Mouse (Mus musculus): ENCODE data around the gene Aox3.

Aox3 gene

DNA sequence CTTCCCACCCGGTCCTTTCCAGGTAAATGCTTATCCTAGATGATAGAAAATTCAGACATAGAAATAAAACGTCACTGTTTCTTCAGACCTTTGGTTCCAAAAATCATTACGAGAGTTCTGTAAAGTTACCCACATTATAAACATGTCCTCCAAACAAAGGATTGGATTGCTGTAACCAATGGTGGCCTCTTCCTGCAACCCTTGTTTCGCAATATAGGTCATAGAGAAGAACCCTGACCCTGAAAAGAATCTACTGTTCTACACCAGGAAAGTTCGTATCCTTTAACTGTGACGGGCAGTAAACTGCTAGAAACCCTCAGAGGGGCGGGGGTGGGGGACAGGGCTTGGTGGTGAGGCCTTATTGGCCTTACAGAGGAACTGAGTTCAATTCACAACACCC lies 99.9 kb downstream of the Aox3 start:
- no peak for DNase-seq

DNA sequence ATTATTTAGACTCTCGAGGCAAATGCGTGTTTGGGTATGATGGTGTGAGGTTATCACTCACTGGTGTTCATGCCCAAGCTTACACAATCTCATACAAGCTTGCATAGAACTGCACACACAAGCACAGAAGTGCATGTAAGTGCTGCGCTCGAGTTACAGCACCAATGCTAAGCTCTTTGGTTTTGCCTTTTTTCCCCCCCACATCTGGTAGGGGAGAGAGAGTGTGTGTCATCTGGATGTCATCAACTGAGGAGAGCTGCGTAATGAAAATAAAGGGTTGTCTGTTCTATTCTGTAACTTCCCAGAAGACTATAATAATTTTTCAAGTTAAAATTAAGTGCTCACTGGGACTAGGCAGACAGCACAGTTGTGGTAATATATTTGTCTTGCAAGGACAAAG lies 100.9 kb downstream of the Aox3 start:
- no peak for DNase-seq

DNA sequence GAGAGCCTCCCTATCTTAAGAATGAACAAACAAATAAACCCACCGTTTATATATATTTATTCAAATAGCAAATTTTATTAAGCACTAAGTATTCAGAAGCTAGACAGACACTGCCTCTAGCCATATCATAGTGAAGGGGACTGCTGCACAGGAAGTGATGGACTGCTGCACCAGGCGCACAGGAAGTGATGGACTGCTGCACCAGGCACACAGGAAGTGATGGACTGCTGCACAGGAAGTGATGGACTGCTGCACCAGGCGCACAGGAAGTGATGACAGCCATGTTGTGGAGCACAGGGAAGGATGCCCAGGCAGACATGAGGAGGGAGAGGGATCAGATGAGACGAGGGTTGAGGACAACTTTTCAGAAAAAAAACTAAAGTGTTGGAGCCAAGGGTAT lies 102.4 kb downstream of the Aox3 start:
- DNase-seq: no peak

DNA sequence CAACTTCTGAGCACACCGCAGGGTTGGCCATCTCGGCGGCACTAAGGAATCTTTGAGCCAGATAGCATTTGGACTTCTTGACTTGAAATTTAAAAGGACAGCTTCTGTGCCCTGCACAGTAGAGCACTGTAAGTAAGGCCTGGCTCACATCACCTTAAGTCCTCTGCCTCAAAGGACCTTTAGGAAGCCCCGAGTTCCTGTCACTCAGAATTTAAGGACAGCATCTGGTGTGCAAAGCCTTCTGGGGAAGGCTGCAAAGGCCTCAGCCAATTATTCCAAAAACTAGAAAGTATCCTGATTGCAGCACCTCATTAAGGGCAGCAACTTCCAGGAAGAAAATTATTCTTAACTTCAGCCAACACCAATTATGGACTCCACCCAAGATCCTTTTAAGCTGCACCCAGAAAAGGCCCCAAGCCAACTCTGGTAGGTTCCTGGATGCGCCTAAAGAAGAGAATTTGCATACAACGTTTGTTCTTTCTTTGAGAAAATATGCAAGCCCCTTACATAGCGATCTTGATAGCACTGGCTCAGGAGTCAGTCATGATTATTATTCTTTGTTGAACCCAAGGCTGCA lies 103.1 kb downstream of the Aox3 start:
- DNase-seq: no peak

DNA sequence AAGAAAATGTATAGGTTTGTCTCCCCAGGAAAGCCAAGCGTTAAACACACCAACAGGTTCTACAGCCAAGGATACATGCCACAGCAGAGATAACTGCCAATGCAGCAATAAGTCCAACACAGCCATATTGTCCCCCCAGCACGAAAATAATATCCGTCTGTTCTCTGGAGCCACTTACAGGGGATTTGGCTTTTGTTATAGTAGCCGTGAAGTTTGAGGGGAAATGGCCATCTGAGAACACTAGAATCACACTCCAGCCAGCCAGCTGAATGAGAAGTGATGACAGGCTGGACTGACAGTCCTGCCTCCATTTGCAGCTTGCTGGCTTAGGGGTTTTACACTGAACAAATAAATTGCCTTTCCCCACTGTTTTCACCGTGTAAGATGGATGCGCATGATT lies 108.1 kb downstream of the Aox3 start:
- DNase-seq: peak; percentile 6

DNA sequence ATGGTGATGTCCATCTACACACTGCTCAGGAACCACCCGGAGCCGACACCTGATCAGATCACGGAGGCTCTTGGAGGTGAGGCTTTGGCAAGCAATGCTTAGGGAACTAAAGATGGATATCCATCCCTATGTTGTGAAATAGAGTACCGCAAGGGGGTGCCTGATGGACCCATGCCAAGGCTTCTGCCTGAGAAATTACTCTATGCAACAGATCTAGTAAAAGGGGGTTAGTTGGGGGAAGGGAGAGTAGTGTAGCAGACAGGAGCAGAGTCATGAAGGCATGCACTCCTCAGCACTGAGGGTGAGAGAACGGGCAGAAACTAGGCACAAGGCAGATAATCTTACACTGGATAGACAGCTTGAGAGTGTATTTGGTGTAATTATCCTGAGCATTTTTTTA lies 108.9 kb downstream of the Aox3 start:
- DNase-seq: no peak

DNA sequence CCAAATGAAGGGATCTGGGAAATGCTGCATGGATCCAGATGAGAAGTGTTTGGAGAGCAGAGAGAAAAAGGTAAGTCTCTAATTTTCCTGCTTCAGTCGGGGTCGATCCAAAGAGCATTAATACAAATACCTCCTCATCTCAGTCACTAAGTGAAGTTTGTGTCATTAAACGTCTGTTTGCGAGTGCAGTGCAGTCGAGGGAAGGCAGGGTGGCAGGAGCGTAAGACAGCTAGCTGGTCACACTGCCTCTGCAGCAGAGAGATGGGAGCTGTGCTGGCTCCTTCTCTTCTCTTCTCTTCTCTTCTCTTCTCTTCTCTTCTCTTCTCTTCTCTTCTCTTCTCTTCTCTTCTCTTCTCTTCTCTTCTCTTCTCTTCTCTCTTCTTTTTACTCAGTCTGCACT lies 115.2 kb downstream of the Aox3 start:
- DNase-seq: no peak

DNA sequence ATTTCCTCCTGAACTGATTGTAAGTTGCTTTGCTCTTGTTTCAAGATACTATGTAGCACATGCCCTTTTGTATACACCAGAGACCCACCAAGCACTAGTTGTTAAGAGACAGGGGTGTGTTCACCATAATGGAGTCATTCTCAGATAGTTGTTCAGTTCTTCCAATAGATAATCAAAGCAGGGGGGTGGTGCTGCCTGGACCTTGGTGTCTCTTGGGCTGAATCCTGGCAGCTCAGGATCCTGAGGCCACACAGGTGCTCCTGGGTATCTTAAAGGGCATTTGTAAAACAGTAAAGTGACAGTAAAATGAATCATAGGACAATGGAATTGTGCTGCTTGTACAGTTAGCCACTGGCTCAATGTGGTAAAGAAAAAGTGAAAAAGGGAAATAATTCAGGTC lies 116.0 kb downstream of the Aox3 start:
- DNase-seq: no peak

DNA sequence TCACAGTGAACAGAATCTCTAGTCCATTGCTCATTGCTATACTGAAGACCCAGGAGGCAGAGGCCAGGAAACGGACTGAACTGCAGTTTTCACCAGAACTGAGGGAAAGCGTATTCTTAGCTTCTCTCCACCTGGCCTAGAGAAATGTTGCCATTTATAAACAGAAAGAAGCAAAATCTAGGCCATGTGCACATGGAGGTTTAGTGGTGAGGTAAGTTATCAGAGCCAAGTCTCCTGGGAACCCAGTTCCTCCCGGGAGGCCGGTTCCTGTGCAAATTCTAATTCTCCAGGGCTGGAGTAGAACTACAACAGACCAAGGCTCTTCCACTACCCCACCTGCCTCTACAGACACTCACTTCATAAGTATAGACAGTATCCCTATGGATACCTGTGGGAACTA lies 116.8 kb downstream of the Aox3 start:
- no peak for DNase-seq

DNA sequence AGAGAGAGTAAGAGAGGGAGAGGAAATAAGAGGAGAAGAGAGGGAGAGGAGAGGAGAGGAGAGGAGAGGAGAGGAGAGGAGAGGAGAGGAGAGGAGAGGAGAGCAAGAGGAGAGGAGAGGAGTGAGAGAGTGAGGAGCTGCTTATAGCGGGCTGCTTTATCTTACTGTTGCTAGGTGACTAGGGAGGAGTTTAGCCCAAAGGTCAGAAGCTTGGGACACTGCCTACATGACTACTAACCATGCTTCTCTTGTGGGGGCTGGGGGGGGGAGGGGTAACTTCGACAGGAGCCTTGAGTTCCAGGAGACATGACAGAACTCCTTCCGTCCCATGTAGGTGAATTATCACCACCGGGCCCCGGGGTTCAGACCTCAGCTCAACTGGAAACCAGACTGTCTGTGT lies 117.6 kb downstream of the Aox3 start:
- DNase-seq: no peak

DNA sequence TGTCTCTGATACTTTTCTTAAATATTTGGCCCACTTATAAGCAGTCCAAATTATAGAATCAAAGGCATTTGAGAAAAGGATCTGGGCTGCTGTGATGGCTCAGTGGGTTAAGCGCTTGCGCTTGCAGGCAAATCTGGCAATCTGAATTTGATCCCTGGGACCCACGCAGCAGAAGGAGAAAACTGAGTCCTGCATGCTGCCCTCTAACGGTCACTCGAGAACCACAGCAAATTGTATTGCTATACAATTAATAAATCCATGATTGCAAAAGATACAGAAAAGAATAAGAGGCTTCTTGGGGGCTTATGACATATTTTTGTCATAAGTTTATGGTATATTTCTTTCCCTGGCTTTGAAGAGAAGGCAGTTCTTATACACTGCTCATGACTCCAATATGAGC lies 122.5 kb downstream of the Aox3 start:
- DNase-seq: no peak

DNA sequence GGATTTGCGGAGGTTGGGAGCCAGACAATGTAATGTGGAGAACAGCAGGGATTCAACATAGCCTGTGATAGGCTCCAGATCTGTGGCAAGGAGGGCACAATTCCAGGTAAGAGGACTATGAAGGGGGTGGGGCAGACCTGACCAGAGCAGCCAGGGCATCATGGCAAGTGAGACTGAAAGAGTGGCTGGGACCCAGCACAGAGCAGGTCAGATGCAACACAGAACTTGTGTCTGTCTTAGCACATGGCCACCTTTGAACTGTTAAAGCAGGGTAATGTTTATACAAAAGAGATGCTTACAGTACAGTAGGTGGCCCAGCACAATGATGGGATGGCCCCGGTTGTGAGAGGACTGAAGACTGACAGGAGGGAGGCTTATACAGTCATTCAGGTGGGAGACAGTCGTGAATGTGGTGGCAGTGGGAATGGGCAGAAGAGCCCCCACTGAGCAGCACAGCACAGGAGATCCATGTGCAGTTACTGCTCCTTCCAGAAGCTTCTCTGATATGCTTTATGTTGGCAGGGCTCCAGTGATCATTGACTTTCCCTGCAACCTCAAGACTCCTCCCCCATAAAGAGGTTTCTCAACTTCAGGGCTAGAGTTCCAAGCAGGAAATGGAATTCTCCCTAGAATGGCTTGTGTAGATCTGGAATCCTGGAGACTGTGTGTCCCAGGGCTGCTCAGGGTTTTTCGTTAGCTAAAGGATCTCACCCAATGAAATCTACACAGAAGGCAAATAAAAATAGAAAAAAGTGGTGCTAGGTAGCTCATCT lies 124.8 kb downstream of the Aox3 start:
- no peak for DNase-seq

DNA sequence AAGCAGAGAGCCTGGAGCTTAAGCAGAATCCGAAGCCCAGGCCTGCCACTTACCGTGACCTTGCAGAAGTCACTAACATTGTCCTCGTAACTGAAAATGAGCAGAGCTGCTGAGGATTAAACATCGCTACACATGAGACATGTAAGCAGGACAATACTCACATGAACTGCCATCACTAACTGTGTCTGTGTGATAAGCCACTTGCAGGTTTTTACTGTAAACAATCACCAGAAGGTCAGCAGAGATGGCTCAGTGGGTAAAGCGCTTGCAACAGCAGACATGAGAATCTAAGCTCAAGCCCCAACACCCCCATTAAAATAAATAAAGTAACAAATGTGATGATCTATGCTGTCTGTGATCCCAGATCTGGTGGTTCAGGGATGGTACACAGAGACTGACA lies 125.5 kb downstream of the Aox3 start:
- DNase-seq: no peak

DNA sequence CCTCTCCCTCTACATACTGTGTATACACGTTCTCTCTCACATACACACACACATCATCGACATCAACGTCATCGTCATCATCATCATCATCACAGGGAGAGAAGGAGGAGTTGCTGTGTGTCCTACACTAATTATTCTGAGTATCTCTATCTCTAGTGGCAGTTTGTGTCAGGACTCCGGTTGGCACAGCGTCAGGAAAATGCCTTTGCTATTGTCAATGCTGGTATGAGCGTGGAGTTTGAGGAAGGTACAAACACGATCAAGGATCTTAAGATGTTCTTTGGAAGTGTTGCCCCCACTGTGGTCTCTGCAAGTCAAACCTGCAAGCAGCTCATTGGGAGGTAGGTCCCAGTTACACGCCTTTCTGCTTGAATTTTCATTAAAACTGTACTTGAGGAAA lies 126.0 kb downstream of the Aox3 start:
- DNase-seq: no peak

DNA sequence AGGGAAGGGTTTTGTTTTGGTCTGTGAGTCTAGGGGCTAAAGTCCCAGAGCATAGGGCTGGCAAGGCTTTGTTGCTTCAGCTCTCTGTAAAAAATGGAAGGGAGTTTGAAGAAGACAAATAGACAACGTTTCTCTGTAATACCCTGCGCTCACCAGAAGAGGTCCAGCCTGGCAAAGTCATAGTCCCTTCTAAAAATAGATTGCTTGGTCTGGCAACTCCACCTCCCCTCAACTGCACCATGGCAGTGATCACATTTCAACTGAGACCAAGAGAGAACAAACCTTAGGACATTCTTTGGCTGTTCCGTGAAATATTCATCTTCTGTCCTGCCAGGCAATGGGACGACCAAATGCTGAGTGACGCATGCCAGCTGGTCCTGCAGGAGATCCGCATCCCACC lies 127.4 kb downstream of the Aox3 start:
- no peak for DNase-seq

DNA sequence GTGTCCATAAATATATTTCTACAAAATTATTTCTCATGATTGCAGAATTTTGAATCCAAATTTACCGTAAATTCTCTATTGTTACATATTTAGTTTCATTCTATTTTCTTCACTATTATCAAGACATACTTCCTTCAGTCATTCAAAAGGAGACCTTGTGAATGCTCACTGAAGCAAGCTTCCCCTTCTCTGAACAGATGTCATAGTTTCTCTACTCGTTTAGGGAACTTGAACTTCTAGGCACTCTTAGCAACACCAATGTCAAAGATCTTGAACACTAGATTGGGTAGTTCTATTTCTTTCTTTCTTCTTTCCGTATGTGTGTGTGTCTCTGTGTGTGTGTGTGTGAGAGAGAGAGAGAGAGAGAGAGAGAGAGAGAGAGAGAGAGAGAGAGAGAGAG lies 131.6 kb downstream of the Aox3 start:
- no peak for DNase-seq

DNA sequence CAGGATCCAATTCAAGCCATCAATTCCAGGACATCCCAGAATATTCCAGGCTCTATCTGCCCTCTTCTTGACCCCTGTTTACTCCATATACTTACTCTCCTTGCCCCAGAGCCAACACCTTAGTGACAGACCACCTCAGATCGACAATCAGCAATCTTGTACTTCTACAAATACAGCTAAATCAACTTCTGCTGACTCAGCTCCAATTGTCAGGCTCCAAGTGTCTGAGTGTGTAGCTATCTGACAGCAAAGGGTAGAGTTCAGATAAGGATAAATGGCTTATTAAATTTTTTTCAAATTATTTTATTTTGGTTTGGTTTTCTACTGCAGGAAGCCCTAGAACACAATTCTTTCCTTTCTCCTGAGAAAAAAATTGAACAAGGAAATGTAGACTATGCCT lies 135.6 kb downstream of the Aox3 start:
- DNase-seq: no peak
